Comparison of ENCODE assay signal across 29 mouse cellular contexts in the genomic region with DNA sequence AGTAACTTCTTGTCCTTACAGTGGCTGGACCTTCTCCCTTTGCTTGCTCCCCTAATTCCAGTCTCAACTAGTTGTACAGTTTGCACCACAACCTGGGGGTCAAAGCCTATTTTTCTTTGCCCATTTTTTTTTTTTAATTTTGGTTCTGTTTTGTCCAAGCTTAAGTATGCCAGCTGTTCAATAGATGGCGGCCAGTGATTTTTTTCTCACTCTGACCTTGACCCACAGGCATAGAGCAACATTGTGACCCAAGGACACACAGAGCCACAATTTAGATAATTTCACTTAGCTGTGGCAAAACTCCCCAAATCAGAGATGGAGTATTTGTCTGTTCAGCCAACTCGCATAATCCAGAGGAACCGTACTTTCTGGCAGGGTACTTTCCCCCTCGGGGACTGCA. TPM values are rescaled to one million over a fixed set of nuclear protein-coding genes. Genes with fewer than 3 reads are reported as not detected.
DNase-seq lines count a peak whose midpoint lies in the region; ATAC-seq and TF ChIP-seq lines count a peak whose summit lies in the region.
"Had no signal": no experiment of that assay in that cellular context is flagged by ENCODE, and none has a peak within 500 bp of the region (broad histone marks: within the 10 kb centered on the region; RNA-seq: fewer than 3 reads in every experiment).

No protein-coding gene starts in this region.

- TF ChIP-seq CTCF in liver, embryonic 14.5 days (IDR thresholded peaks at IDR 0.05; ENCODE audit: low read depth), result no peak

- WGBS in heart, embryonic 12.5 days, result 89% methylated on average over 4 of the region's 4 CpGs
- 88% methylated on average over 4 of the region's 4 CpGs for WGBS in midbrain, embryonic 10.5 days
- WGBS in midbrain, embryonic 16.5 days, result 82% methylated on average over 4 of the region's 4 CpGs
- WGBS in liver, embryonic 14.5 days (ENCODE audit: insufficient replicate concordance), result 83% methylated on average over 4 of the region's 4 CpGs

- DNase-seq in heart, postnatal 14 days, result no peak
- no peak for DNase-seq in midbrain, embryonic 10.5 days (ENCODE audit: low spot score)
- DNase-seq in liver, embryonic 14.5 days (ENCODE audit: low read depth in 3 of 3, low spot score in 3 of 3), result no peak
- DNase-seq in natural killer cell, adult 2 months (ENCODE audit: low spot score in 2 of 2), result no peak
- DNase-seq: adrenal gland, adult 8-10 months; B cell, adult 2 months; cerebellum, adult 8-10 months; cerebellum, postnatal 36 days; embryo, embryonic 11 days; gastrocnemius, postnatal 10 days; heart, adult 18-20 months; kidney, adult 9 months; layer of hippocampus, postnatal 36 days; lung, embryonic 14.5 days; thymus, postnatal 14 days had no signal

- peaks cover 28% of the 10 kb centered on the region for H3K4me1 ChIP-seq in heart, embryonic 12.5 days (replicated peaks)
- H3K4me1 ChIP-seq in midbrain, embryonic 10.5 days, result peaks cover 30% of the 10 kb centered on the region
- peaks cover 19% of the 10 kb centered on the region for H3K4me1 ChIP-seq in midbrain, embryonic 16.5 days (ENCODE audit: control insufficient read depth, insufficient read depth, low read length)
- peaks cover 0 to 13% of the 10 kb centered on the region in 2 experiments; a peak in 3 of 4 replicates for H3K4me1 ChIP-seq in liver, embryonic 14.5 days (replicated peaks; ENCODE audit: control insufficient read depth in 2 of 2, insufficient read depth in 2 of 2, low read length in 1 of 2)

- no peak overlapping the region for H3K4me3 ChIP-seq in heart, embryonic 12.5 days
- 0 out of 2 replicates have a peak overlapping the region, but pooled peaks have one; percentile 89 for H3K4me3 ChIP-seq in midbrain, embryonic 10.5 days
- H3K4me3 ChIP-seq in midbrain, embryonic 16.5 days (ENCODE audit: low read depth, low read length), result no peak overlapping the region
- no peak overlapping the region for H3K4me3 ChIP-seq in liver, embryonic 14.5 days (ENCODE audit: insufficient read depth in 1 of 2, low read depth in 2 of 2, low read length in 2 of 2)

- H3K9ac ChIP-seq in heart, embryonic 12.5 days, result no peak overlapping the region
- H3K9ac ChIP-seq in midbrain, embryonic 16.5 days (ENCODE audit: low read depth, low read length), result no peak overlapping the region
- no peak overlapping the region for H3K9ac ChIP-seq in liver, embryonic 14.5 days (replicated peaks)
- H3K9ac ChIP-seq: lung, embryonic 14.5 days had no signal

- no peaks in the 10 kb centered on the region for H3K9me3 ChIP-seq in heart, embryonic 12.5 days (replicated peaks)
- H3K9me3 ChIP-seq in midbrain, embryonic 10.5 days (replicated peaks), result no peaks in the 10 kb centered on the region
- H3K9me3 ChIP-seq in midbrain, embryonic 16.5 days (replicated peaks; ENCODE audit: control insufficient read depth, low read length, poor library complexity, severe bottlenecking), result no peaks in the 10 kb centered on the region
- H3K9me3 ChIP-seq in liver, embryonic 14.5 days (ENCODE audit: control insufficient read depth, low read length), result no peaks in the 10 kb centered on the region
- H3K9me3 ChIP-seq: embryonic facial prominence, embryonic 13.5 days; G1E; heart, embryonic 13.5 days; intestine, embryonic 15.5 days; limb, embryonic 12.5 days; neural tube, embryonic 15.5 days had no signal

- 0 out of 2 replicates have a peak overlapping the region, but pooled peaks have one; percentile 88 for H3K4me2 ChIP-seq in heart, embryonic 12.5 days
- no peak overlapping the region for H3K4me2 ChIP-seq in midbrain, embryonic 16.5 days (ENCODE audit: low read length)
- H3K4me2 ChIP-seq in liver, embryonic 14.5 days (ENCODE audit: low read depth), result peak overlapping the region; percentile 89

- H3K36me3 ChIP-seq in heart, embryonic 12.5 days, result peaks cover 33% of the 10 kb centered on the region
- H3K36me3 ChIP-seq in midbrain, embryonic 10.5 days, result peaks cover 44% of the 10 kb centered on the region
- H3K36me3 ChIP-seq in midbrain, embryonic 16.5 days (ENCODE audit: control insufficient read depth, insufficient read depth, low read length), result no peaks in the 10 kb centered on the region
- H3K36me3 ChIP-seq in liver, embryonic 14.5 days (replicated peaks; ENCODE audit: control insufficient read depth, insufficient read depth, low read depth), result peaks cover 45% of the 10 kb centered on the region
- H3K36me3 ChIP-seq: neural tube, embryonic 15.5 days had no signal

- intact Hi-C loops in heart, postnatal 14 days (cut with DNase I), result no loop called here

- no peak for TF ChIP-seq EP300 in liver, embryonic 14.5 days (IDR thresholded peaks at IDR 0.05; ENCODE audit: low read depth)

- no peak for ATAC-seq in heart, embryonic 12.5 days (ENCODE audit: insufficient number of reproducible peaks, low FRiP score)
- ATAC-seq in midbrain, embryonic 16.5 days, result no peak
- no peak for ATAC-seq in liver, embryonic 14.5 days (ENCODE audit: insufficient read depth)
- no peak for ATAC-seq in megakaryocyte-erythroid progenitor cell, adult 5-6 weeks (replicated peaks; ENCODE audit: low FRiP score, low TSS enrichment, poor library complexity, severe bottlenecking)
- ATAC-seq: forebrain, embryonic 14.5 days; hindbrain, embryonic 16.5 days; intestine, embryonic 15.5 days; Patski had no signal

- no peaks in the 10 kb centered on the region for H3K27me3 ChIP-seq in heart, embryonic 12.5 days (replicated peaks)
- no peaks in the 10 kb centered on the region for H3K27me3 ChIP-seq in midbrain, embryonic 10.5 days (ENCODE audit: low read depth, poor library complexity, severe bottlenecking)
- H3K27me3 ChIP-seq in midbrain, embryonic 16.5 days (ENCODE audit: control insufficient read depth, insufficient read depth, low read depth, low read length), result no peaks in the 10 kb centered on the region
- H3K27me3 ChIP-seq in liver, embryonic 14.5 days (ENCODE audit: control insufficient read depth, insufficient read depth, low read length), result no peaks in the 10 kb centered on the region
- H3K27me3 ChIP-seq: CH12.LX; embryonic facial prominence, embryonic 13.5 days; heart, embryonic 13.5 days; intestine, embryonic 15.5 days; limb, embryonic 12.5 days; neural tube, embryonic 15.5 days; Patski had no signal

- H3K27ac ChIP-seq in heart, embryonic 12.5 days (ENCODE audit: poor library complexity, severe bottlenecking), result no peak overlapping the region
- H3K27ac ChIP-seq in midbrain, embryonic 10.5 days (replicated peaks), result no peak overlapping the region
- no peak overlapping the region for H3K27ac ChIP-seq in midbrain, embryonic 16.5 days (ENCODE audit: low read length)
- H3K27ac ChIP-seq in liver, embryonic 14.5 days, result no peak overlapping the region
- H3K27ac ChIP-seq: embryonic facial prominence, embryonic 13.5 days; limb, embryonic 12.5 days; neural tube, embryonic 15.5 days; stomach, postnatal 0 days had no signal

RNA-seq across cellular contexts. Expression of a gene that starts 1.7 kb away (rescaled TPM):
- 216 and 234 TPM in 2 replicates for polyA plus RNA-seq in heart, embryonic 12.5 days (2016; fragmentation: Nextera tagmentation; extraction: Ambion mirVana)
- 100 to 1,000 TPM; 386 to 395 TPM for total RNA-seq in heart, postnatal 14 days (2021)
- 169 and 178 TPM in 2 replicates for polyA plus RNA-seq in midbrain, embryonic 10.5 days (2016; fragmentation: Nextera tagmentation; extraction: Ambion mirVana)
- 225 and 231 TPM in 2 replicates for polyA plus RNA-seq in midbrain, embryonic 16.5 days (2015; fragmentation: Nextera tagmentation; extraction: Ambion mirVana)
- 19.9 and 24.8 TPM in 2 replicates for polyA plus RNA-seq in liver, embryonic 14.5 days (2012; rRNA removed)
- polyA plus RNA-seq in liver, embryonic 14.5 days (2014; fragmentation: Nextera tagmentation; extraction: Ambion mirVana), result 30.6 and 34.0 TPM in 2 replicates
- 35.2 and 49.4 TPM in 2 replicates for total RNA-seq in megakaryocyte-erythroid progenitor cell, adult 5-6 weeks (2014; fragmentation: Nextera tagmentation)
- total RNA-seq in megakaryocyte-erythroid progenitor cell, adult 5-6 weeks (2017), result 22.1 and 31.1 TPM in 2 replicates

RNA-seq across cellular contexts. Expression of a gene that starts 15.8 kb away (rescaled TPM):
- polyA plus RNA-seq in heart, embryonic 12.5 days (2016; fragmentation: Nextera tagmentation; extraction: Ambion mirVana), result 55.0 and 58.3 TPM in 2 replicates
- total RNA-seq in heart, postnatal 14 days (2021), result 1 to 10 TPM; 2.8 to 4.4 TPM
- polyA plus RNA-seq in midbrain, embryonic 10.5 days (2016; fragmentation: Nextera tagmentation; extraction: Ambion mirVana), result 106 and 115 TPM in 2 replicates
- polyA plus RNA-seq in midbrain, embryonic 16.5 days (2015; fragmentation: Nextera tagmentation; extraction: Ambion mirVana), result 6.1 and 6.7 TPM in 2 replicates
- 92.7 and 98.5 TPM in 2 replicates for polyA plus RNA-seq in liver, embryonic 14.5 days (2012; rRNA removed)
- 130 and 138 TPM in 2 replicates for polyA plus RNA-seq in liver, embryonic 14.5 days (2014; fragmentation: Nextera tagmentation; extraction: Ambion mirVana)
- total RNA-seq in megakaryocyte-erythroid progenitor cell, adult 5-6 weeks (2014; fragmentation: Nextera tagmentation), result 48.9 and 64.6 TPM in 2 replicates
- 18.5 and 36.5 TPM in 2 replicates for total RNA-seq in megakaryocyte-erythroid progenitor cell, adult 5-6 weeks (2017)

RNA-seq across cellular contexts. Expression of a gene that starts 16.1 kb away (rescaled TPM):
- polyA plus RNA-seq in heart, embryonic 12.5 days (2016; fragmentation: Nextera tagmentation; extraction: Ambion mirVana), result 0.34 and 0.40 TPM in 2 replicates
- under 1 TPM; 0.22 to 0.91 TPM for total RNA-seq in heart, postnatal 14 days (2021)
- polyA plus RNA-seq in midbrain, embryonic 10.5 days (2016; fragmentation: Nextera tagmentation; extraction: Ambion mirVana), result 0.94 and 1.0 TPM in 2 replicates
- 0.58 and 0.69 TPM in 2 replicates for polyA plus RNA-seq in midbrain, embryonic 16.5 days (2015; fragmentation: Nextera tagmentation; extraction: Ambion mirVana)
- polyA plus RNA-seq in liver, embryonic 14.5 days (2012; rRNA removed), result 0.30 and 0.31 TPM in 2 replicates
- polyA plus RNA-seq in liver, embryonic 14.5 days (2014; fragmentation: Nextera tagmentation; extraction: Ambion mirVana), result 0.09 and 0.30 TPM in 2 replicates
- not detected in 2 replicates for total RNA-seq in megakaryocyte-erythroid progenitor cell, adult 5-6 weeks (2014; fragmentation: Nextera tagmentation)
- not detected in 2 replicates for total RNA-seq in megakaryocyte-erythroid progenitor cell, adult 5-6 weeks (2017)

RNA-seq across cellular contexts. Expression of a gene that starts 26.4 kb away (rescaled TPM):
- polyA plus RNA-seq in heart, embryonic 12.5 days (2016; fragmentation: Nextera tagmentation; extraction: Ambion mirVana), result 4.5 and 5.8 TPM in 2 replicates
- 10 to 100 TPM; 28.4 to 32.3 TPM for total RNA-seq in heart, postnatal 14 days (2021)
- polyA plus RNA-seq in midbrain, embryonic 10.5 days (2016; fragmentation: Nextera tagmentation; extraction: Ambion mirVana), result 8.0 and 8.5 TPM in 2 replicates
- 5.4 and 6.3 TPM in 2 replicates for polyA plus RNA-seq in midbrain, embryonic 16.5 days (2015; fragmentation: Nextera tagmentation; extraction: Ambion mirVana)
- polyA plus RNA-seq in liver, embryonic 14.5 days (2012; rRNA removed), result 32.5 and 34.5 TPM in 2 replicates
- polyA plus RNA-seq in liver, embryonic 14.5 days (2014; fragmentation: Nextera tagmentation; extraction: Ambion mirVana), result 9.1 and 9.3 TPM in 2 replicates
- 103 and 123 TPM in 2 replicates for total RNA-seq in megakaryocyte-erythroid progenitor cell, adult 5-6 weeks (2014; fragmentation: Nextera tagmentation)
- 57.4 and 79.8 TPM in 2 replicates for total RNA-seq in megakaryocyte-erythroid progenitor cell, adult 5-6 weeks (2017)

RNA-seq across cellular contexts. Expression of a gene that starts 30.2 kb away (rescaled TPM):
- polyA plus RNA-seq in heart, embryonic 12.5 days (2016; fragmentation: Nextera tagmentation; extraction: Ambion mirVana), result 0.22 and 0.54 TPM in 2 replicates
- under 1 TPM; 0.33 to 0.80 TPM for total RNA-seq in heart, postnatal 14 days (2021)
- 0.68 and 0.99 TPM in 2 replicates for polyA plus RNA-seq in midbrain, embryonic 10.5 days (2016; fragmentation: Nextera tagmentation; extraction: Ambion mirVana)
- polyA plus RNA-seq in midbrain, embryonic 16.5 days (2015; fragmentation: Nextera tagmentation; extraction: Ambion mirVana), result 1.1 and 1.3 TPM in 2 replicates
- 0.41 and 0.65 TPM in 2 replicates for polyA plus RNA-seq in liver, embryonic 14.5 days (2012; rRNA removed)
- 0.41 and 0.49 TPM in 2 replicates for polyA plus RNA-seq in liver, embryonic 14.5 days (2014; fragmentation: Nextera tagmentation; extraction: Ambion mirVana)
- 1.4 and 2.3 TPM in 2 replicates for total RNA-seq in megakaryocyte-erythroid progenitor cell, adult 5-6 weeks (2014; fragmentation: Nextera tagmentation)
- total RNA-seq in megakaryocyte-erythroid progenitor cell, adult 5-6 weeks (2017), result 0.76 and 2.3 TPM in 2 replicates
